Mouse (Mus musculus) cortical plate, adult 2 months (tissue): ENCODE results near the gene Ifi209.

Experiments
- CTCF ChIP-seq: fragments of 200-500 bp; IDR thresholded peaks from 2 replicates; pipeline ENCODE4 v1.5.1; 2011; ENCODE audit warnings: mild to moderate bottlenecking, control low read depth, low read length; ENCODE audit not compliant: insufficient read depth; ENCODE audit errors: extremely low read depth
- POLR2A ChIP-seq: fragments of 200-500 bp; IDR thresholded peaks from 2 replicates; pipeline ENCODE4 v1.6.1; 2011; ENCODE audit warnings: mild to moderate bottlenecking, low read length, control low read depth; ENCODE audit not compliant: insufficient read depth; ENCODE audit errors: extremely low read depth

GRCm38 (mm10) chr1:173633969-173634645 lies 3.4 kb downstream of the Ifi209 start:
- no peak for TF ChIP-seq POLR2A
- TF ChIP-seq CTCF = no peak
